ENCODE assay signal across 8 mouse cellular contexts in the genomic region with DNA sequence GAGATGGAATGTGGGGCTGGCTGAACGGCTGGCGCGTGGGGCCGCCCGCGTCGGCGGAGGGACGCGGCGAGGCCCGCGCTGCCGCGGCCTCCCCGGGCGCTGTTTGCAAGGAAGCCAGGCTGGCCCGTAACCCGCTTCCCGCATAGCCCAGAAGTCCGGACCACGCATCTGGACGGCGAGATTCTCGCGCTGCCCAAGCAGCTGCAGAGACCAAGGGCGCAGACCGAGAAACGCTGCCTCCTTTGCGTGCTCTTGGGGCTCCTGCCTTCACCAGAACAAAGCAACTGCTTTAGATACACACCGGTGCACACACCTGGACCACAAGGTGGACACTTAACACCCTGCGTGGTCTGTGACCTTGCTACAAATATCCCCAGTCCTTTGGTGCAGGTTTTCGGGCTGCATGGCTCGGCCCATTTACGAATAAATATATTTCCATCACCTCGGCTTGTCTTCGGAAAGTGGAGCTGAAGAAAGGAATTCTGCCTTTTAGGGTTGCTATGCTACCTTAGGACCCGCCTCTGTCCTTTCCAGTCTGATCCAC. TPM values are rescaled to one million over a fixed set of nuclear protein-coding genes. Genes with fewer than 3 reads are reported as not detected.
DNase-seq lines count a peak whose midpoint lies in the region; ATAC-seq and TF ChIP-seq lines count a peak whose summit lies in the region.

No protein-coding gene starts in this region.

- in situ Hi-C loops in ES-E14 (cut with MboI; ENCODE audit: low sequenced_read_pairs in 2 of 2, unreplicated experiment in 2 of 2): no loop called here

- DNase-seq in heart, postnatal 25 days (ENCODE audit: low spot score): no peak
- DNase-seq in ES-E14 (ENCODE audit: low read depth, low spot score): no peak
- peak; percentile 52 for DNase-seq in forelimb bud, embryonic 11.5 days (ENCODE audit: low read depth, low spot score)
- no peak for DNase-seq in right cerebral cortex, postnatal 25 days
- DNase-seq in spleen, adult 12 weeks (ENCODE audit: low spot score): no peak
- DNase-seq in gastrocnemius, adult 18-20 months (ENCODE audit: low spot score): no peak

- ATAC-seq in heart, embryonic 13.5 days (ENCODE audit: extremely low read depth, insufficient number of reproducible peaks, low FRiP score, low TSS enrichment): no peak; the same call in 1 of the 2 replicates

- H3K4me1 ChIP-seq in heart, embryonic 13.5 days: peaks cover 23% of the 10 kb centered on the region
- H3K4me1 ChIP-seq in ES-E14 (ENCODE audit: control insufficient read depth in 2 of 2, insufficient read depth in 2 of 2, low read length in 2 of 2, poor library complexity in 1 of 2): peaks cover 0 to 2% of the 10 kb centered on the region in 2 experiments; a peak in 2 of 4 replicates

- peak overlapping the region; percentile 99 for H3K27ac ChIP-seq in heart, embryonic 13.5 days (replicated peaks)
- H3K27ac ChIP-seq in ES-E14 (ENCODE audit: insufficient read depth, low read depth, low read length, poor library complexity, severe bottlenecking) (no peak overlapping the region), macrophage (no peak overlapping the region)

- no peaks in the 10 kb centered on the region for H3K9me3 ChIP-seq in heart, embryonic 13.5 days
- H3K9me3 ChIP-seq in ES-E14 (ENCODE audit: control insufficient read depth, insufficient read depth, low read depth, low read length): peaks cover 1% of the 10 kb centered on the region; the same call in 1 of the 2 replicates

- intact Hi-C loops in heart, postnatal 25 days (cut with DNase I): loop anchor here (5.0 kb wide), 5 partner anchors 186 to 446 kb away; no protein-coding TSS in a partner anchor

- H3K4me2 ChIP-seq in heart, embryonic 13.5 days: peak overlapping the region; percentile 99

- peak overlapping the region; percentile 86 for H3K9ac ChIP-seq in heart, embryonic 13.5 days
- peak overlapping the region; percentile 72 for H3K9ac ChIP-seq in ES-E14 (ENCODE audit: insufficient read depth, low read depth, low read length, poor library complexity, severe bottlenecking)

- no peaks in the 10 kb centered on the region for H3K27me3 ChIP-seq in heart, embryonic 13.5 days (replicated peaks)

- H3K36me3 ChIP-seq in heart, embryonic 13.5 days: peaks cover under 1% of the 10 kb centered on the region; the same call in 1 of the 2 replicates
- H3K36me3 ChIP-seq in ES-E14 (ENCODE audit: control insufficient read depth, insufficient read depth, low read length, poor library complexity, severe bottlenecking) (peaks cover 3% of the 10 kb centered on the region; the same call in 1 of the 2 replicates), macrophage (ENCODE audit: inconsistent target) (no peaks in the 10 kb centered on the region)

- peaks cover 15% of the 10 kb centered on the region for H3K79me2 ChIP-seq in macrophage (ENCODE audit: inconsistent target)

- peak overlapping the region; percentile 69 for H3K4me3 ChIP-seq in heart, embryonic 13.5 days
- peak overlapping the region; percentile 73 to 77 for H3K4me3 ChIP-seq in ES-E14 (ENCODE audit: insufficient read depth in 1 of 2, low read depth in 1 of 2, low read length in 2 of 2, poor library complexity in 1 of 2, severe bottlenecking in 1 of 2)
- H3K4me3 ChIP-seq in macrophage (ENCODE audit: inconsistent target): peak overlapping the region; percentile 29

- 2% methylated on average over 38 of the region's 38 CpGs for WGBS in heart, embryonic 13.5 days
- WGBS in macrophage (ENCODE audit: missing documents): 7% methylated on average over 38 of the region's 38 CpGs

TF ChIP-seq in ES-E14, 5 proteins besides CTCF, POLR2A, EP300 and RAD21:
- TF ChIP-seq HCFC1 (IDR thresholded peaks at IDR 0.05; ENCODE audit: borderline replicate concordance, insufficient read depth, low read length): 0 out of 2 replicates have a peak, but pooled peaks have one; percentile 6
- TF ChIP-seq ZC3H11A (IDR thresholded peaks at IDR 0.05; ENCODE audit: borderline replicate concordance, low read depth, low read length): no peak
- peak; percentile 81; the same call in 1 of the 2 replicates for TF ChIP-seq CHD2 (IDR thresholded peaks at IDR 0.05; ENCODE audit: low read depth, low read length)
- no peak for TF ChIP-seq MAFK (IDR thresholded peaks at IDR 0.05; ENCODE audit: insufficient read depth, low read depth, low read length)
- no peak for TF ChIP-seq ZNF384 (IDR thresholded peaks at IDR 0.05; ENCODE audit: low read depth, low read length)

RNA-seq across cellular contexts. Expression of a gene that starts 1.8 kb away (rescaled TPM):
- polyA plus RNA-seq in heart, embryonic 13.5 days (2015; fragmentation: Nextera tagmentation; extraction: Ambion mirVana): 4.4 and 4.8 TPM in 2 replicates
- 10 to 100 TPM; 69.7 to 90.2 TPM for total RNA-seq in heart, postnatal 25 days (2021)
- 20.7 and 27.1 TPM in 2 replicates for total RNA-seq in ES-E14 (2012; rRNA removed)
- total RNA-seq in macrophage (2018; cell fraction: chromatin; rRNA removed): 100 to 1,000 TPM in 6 of 26 experiments, 10 to 100 TPM in 16, 1 to 10 TPM in 4; 7.0 to 151 (median 51.2) TPM
- 100 to 1,000 TPM in 1 of 26 experiments, 10 to 100 TPM in 25; 13.3 to 101 (median 50.0) TPM for total RNA-seq in macrophage (2018; cell fraction: cytosol; rRNA removed)
- total RNA-seq in macrophage (2018; cell fraction: nucleus; rRNA removed): 100 to 1,000 TPM in 5 of 26 experiments, 10 to 100 TPM in 21; 11.9 to 127 (median 54.9) TPM
- 23.9 to 39.4 TPM (median 30.8 TPM) in 3 replicates for polyA plus RNA-seq in macrophage (2018)
- total RNA-seq in gastrocnemius, adult 18-20 months (2021): 10 to 100 TPM; 23.3 to 29.8 TPM
